Mouse (Mus musculus): ENCODE results near the gene D630023F18Rik. TPM values are rescaled to one million over a fixed set of nuclear protein-coding genes. Genes with fewer than 3 reads are reported as not detected.

The D630023F18Rik gene
- polyA plus RNA-seq, 1 experiment, result 3.1 TPM

DNA sequence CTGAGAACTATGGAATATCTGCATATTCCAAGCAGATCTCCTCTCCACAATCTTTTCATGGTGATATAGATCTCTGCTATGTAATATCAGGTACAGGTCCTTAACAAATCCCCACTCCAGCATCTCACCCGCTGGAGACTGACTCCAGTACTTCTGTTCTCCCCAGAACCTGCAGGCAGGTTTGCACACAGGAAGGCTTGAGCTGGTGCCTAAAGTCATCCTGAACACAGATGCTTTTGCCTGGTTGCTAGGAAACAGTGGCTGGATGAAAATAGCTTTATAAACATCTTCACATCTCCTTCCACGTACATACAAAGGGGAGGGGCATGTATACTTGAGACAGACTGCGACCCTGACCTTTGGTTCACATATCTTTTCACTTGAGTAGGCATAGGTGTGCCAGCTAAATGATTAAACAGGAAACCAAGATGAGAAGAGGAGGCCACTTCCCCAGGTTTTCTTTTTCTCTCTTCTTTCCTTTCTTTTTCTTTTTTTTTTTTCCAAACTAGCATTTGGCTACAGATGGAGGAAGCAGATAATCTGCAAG lies 6.7 kb upstream of the D630023F18Rik start:
- no peak for TF ChIP-seq CTCF (IDR thresholded peaks at IDR 0.05; ENCODE audit: borderline replicate concordance, insufficient read depth, low read depth, low read length)
- no peak for TF ChIP-seq POLR2A (IDR thresholded peaks at IDR 0.05; ENCODE audit: borderline replicate concordance, insufficient read depth, low read length)
- Histone ChIP-seq H3K27me3 (ENCODE audit: control insufficient read depth, insufficient read depth, low read length) (no peaks in the 10 kb centered on the region), H3K4me1 (ENCODE audit: control insufficient read depth, insufficient read depth, low read length) (no peaks in the 10 kb centered on the region), H3K4me3 (replicated peaks; ENCODE audit: insufficient read depth, low read depth, low read length) (no peak overlapping the region), H3K27ac (ENCODE audit: insufficient read depth, low read length) (no peak overlapping the region)
- DNase-seq, result no peak
- WGBS, result 67% methylated on average over 3 of the region's 3 CpGs

DNA sequence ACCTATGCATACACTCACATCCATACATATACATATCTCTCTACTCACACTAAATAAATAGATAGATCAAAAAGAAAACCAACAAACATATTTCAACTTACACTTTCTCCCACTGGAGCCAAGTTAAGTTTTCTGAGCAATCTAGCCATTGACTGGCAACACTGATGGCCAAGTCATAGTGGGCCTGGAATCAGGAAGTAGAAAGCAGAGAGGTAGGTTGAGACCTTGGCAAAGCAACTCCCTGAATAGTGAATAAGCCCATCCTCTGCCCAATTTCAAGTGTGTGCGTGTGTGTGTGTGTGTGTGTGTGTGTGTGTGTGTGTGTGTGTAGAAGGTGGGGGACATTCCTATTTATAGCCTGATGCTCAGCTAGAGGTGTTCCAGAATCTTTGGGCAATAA lies 3.6 kb downstream of the D630023F18Rik start, which contains the start of gene Gm28845:
Gm28845 (minus strand) TSS at position 121 of the 400 bp plus-strand sequence.
- H3K4me3 ChIP-seq (replicated peaks; ENCODE audit: insufficient read depth, low read depth, low read length), result no peak within 1 kb of the TSS
- no peaks in the 10 kb centered on the region for H3K4me1 ChIP-seq (ENCODE audit: control insufficient read depth, insufficient read depth, low read length)
- DNase-seq, result no peak
- H3K27me3 ChIP-seq (ENCODE audit: control insufficient read depth, insufficient read depth, low read length), result no peaks in the 10 kb centered on the region
- H3K27ac ChIP-seq (ENCODE audit: insufficient read depth, low read length), result no peak within 1 kb of the TSS
- 81% methylated on average over 1 of the region's 1 CpGs for WGBS
- TF ChIP-seq POLR2A (IDR thresholded peaks at IDR 0.05; ENCODE audit: borderline replicate concordance, insufficient read depth, low read length) (no peak), CTCF (IDR thresholded peaks at IDR 0.05; ENCODE audit: borderline replicate concordance, insufficient read depth, low read depth, low read length) (no peak)

GRCm38 (mm10) chr1:65118150-65118913 lies 4.7 kb downstream of the D630023F18Rik start:
- Histone ChIP-seq H3K4me3 (replicated peaks; ENCODE audit: insufficient read depth, low read depth, low read length) (no peak overlapping the region), H3K27ac (ENCODE audit: insufficient read depth, low read length) (no peak overlapping the region), H3K27me3 (ENCODE audit: control insufficient read depth, insufficient read depth, low read length) (no peaks in the 10 kb centered on the region), H3K4me1 (ENCODE audit: control insufficient read depth, insufficient read depth, low read length) (no peaks in the 10 kb centered on the region)
- 80% methylated on average over 8 of the region's 8 CpGs for WGBS
- DNase-seq, result no peak
- TF ChIP-seq POLR2A (IDR thresholded peaks at IDR 0.05; ENCODE audit: borderline replicate concordance, insufficient read depth, low read length) (no peak), CTCF (IDR thresholded peaks at IDR 0.05; ENCODE audit: borderline replicate concordance, insufficient read depth, low read depth, low read length) (no peak)

- 96% methylated on average over 5 of the region's 5 CpGs for WGBS
Observed at GRCm38 (mm10) chr1:65113536-65114172, 9.4 kb downstream of the D630023F18Rik start.

GRCm38 (mm10) chr1:65112807-65113196 lies 10.2 kb downstream of the D630023F18Rik start:
- Histone ChIP-seq H3K27me3 (ENCODE audit: control insufficient read depth, insufficient read depth, low read length) (no peaks in the 10 kb centered on the region), H3K4me3 (replicated peaks; ENCODE audit: insufficient read depth, low read depth, low read length) (no peak overlapping the region), H3K4me1 (ENCODE audit: control insufficient read depth, insufficient read depth, low read length) (no peaks in the 10 kb centered on the region), H3K27ac (ENCODE audit: insufficient read depth, low read length) (no peak overlapping the region)
- WGBS, result 43% methylated on average over 14 of the region's 14 CpGs
- DNase-seq, result no peak
- TF ChIP-seq CTCF (IDR thresholded peaks at IDR 0.05; ENCODE audit: borderline replicate concordance, insufficient read depth, low read depth, low read length), result no peak
- no peak for TF ChIP-seq POLR2A (IDR thresholded peaks at IDR 0.05; ENCODE audit: borderline replicate concordance, insufficient read depth, low read length)

More at GRCm38 (mm10) chr1:65113536-65114172, 9.4 kb downstream of the D630023F18Rik start:
- TF ChIP-seq CTCF (IDR thresholded peaks at IDR 0.05; ENCODE audit: borderline replicate concordance, insufficient read depth, low read depth, low read length), result no peak
- no peak for TF ChIP-seq POLR2A (IDR thresholded peaks at IDR 0.05; ENCODE audit: borderline replicate concordance, insufficient read depth, low read length)
- Histone ChIP-seq H3K27me3 (ENCODE audit: control insufficient read depth, insufficient read depth, low read length) (no peaks in the 10 kb centered on the region), H3K27ac (ENCODE audit: insufficient read depth, low read length) (no peak overlapping the region), H3K4me1 (ENCODE audit: control insufficient read depth, insufficient read depth, low read length) (no peaks in the 10 kb centered on the region), H3K4me3 (replicated peaks; ENCODE audit: insufficient read depth, low read depth, low read length) (no peak overlapping the region)
- no peak for DNase-seq

- DNase-seq, result peak; percentile 56 to 66
- Histone ChIP-seq H3K4me1 (ENCODE audit: control insufficient read depth, insufficient read depth, low read length) (no peaks in the 10 kb centered on the region), H3K27me3 (ENCODE audit: control insufficient read depth, insufficient read depth, low read length) (no peaks in the 10 kb centered on the region), H3K4me3 (replicated peaks; ENCODE audit: insufficient read depth, low read depth, low read length) (no peak overlapping the region), H3K27ac (ENCODE audit: insufficient read depth, low read length) (no peak overlapping the region)
- WGBS, result 9% methylated on average over 8 of the region's 8 CpGs
- TF ChIP-seq POLR2A (IDR thresholded peaks at IDR 0.05; ENCODE audit: borderline replicate concordance, insufficient read depth, low read length), result no peak
- TF ChIP-seq CTCF (IDR thresholded peaks at IDR 0.05; ENCODE audit: borderline replicate concordance, insufficient read depth, low read depth, low read length), result peak; percentile 79
Observed at GRCm38 (mm10) chr1:65112031-65112806, 10.8 kb downstream of the D630023F18Rik start.

GRCm38 (mm10) chr1:65109756-65110435 lies 13.1 kb downstream of the D630023F18Rik start:
- Histone ChIP-seq H3K4me1 (ENCODE audit: control insufficient read depth, insufficient read depth, low read length) (no peaks in the 10 kb centered on the region), H3K4me3 (replicated peaks; ENCODE audit: insufficient read depth, low read depth, low read length) (no peak overlapping the region), H3K27me3 (ENCODE audit: control insufficient read depth, insufficient read depth, low read length) (no peaks in the 10 kb centered on the region), H3K27ac (ENCODE audit: insufficient read depth, low read length) (no peak overlapping the region)
- TF ChIP-seq CTCF (IDR thresholded peaks at IDR 0.05; ENCODE audit: borderline replicate concordance, insufficient read depth, low read depth, low read length) (no peak), POLR2A (IDR thresholded peaks at IDR 0.05; ENCODE audit: borderline replicate concordance, insufficient read depth, low read length) (no peak)
- DNase-seq, result no peak
- WGBS, result 76% methylated on average over 25 of the region's 25 CpGs
